Mouse (Mus musculus) olfactory bulb, adult 2 months (tissue): ENCODE results near the gene Got1.

Experiments used
- CTCF ChIP-seq: fragments of 200-500 bp; IDR thresholded peaks from 2 replicates; pipeline ENCODE4 v1.5.1; 2012; ENCODE audit warnings: low read depth, mild to moderate bottlenecking, low read length, moderate library complexity; ENCODE audit not compliant: insufficient read depth
- POLR2A ChIP-seq: fragments of 200-500 bp; IDR thresholded peaks from 2 replicates; pipeline ENCODE4 v1.6.1; 2012; ENCODE audit warnings: mild to moderate bottlenecking, low read depth, low read length, moderate library complexity; ENCODE audit not compliant: insufficient read depth

DNA sequence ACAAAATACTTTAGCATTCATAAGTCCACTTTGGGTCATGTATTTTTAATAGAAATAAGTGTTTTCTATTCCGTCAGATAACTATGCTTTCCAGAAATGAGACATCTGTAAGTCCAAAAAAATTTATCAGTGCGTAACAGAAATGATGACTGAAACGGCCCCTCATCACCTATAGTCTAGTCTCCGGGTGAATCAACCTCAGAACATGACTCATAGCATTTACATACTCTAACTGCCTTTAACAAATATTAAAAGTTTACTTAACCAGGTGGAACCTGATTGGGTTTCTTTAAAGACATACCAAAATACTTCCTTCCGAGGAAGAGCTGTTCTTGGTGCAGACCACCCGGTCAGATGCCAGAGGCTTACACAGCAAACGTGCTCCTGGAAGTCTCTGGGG lies 6.1 kb downstream of the Got1 start:
- TF ChIP-seq CTCF (no peak), POLR2A (no peak)
